Mouse (Mus musculus) frontal cortex, postnatal 25 days (tissue): ENCODE results near the gene Rngtt.
"Not testable (repeated sequence)": the region's sequence is repeated elsewhere in the genome, so short reads cannot be mapped to it uniquely, and the experiment has no call there.

ENCODE experiments used
- DNase-seq, 2 experiments: peaks; one replicate each; pipeline ENCODE4 v3.0.0; 2022; ENCODE audit warnings: low spot score in 2 of 2

Gene Rngtt

DNA sequence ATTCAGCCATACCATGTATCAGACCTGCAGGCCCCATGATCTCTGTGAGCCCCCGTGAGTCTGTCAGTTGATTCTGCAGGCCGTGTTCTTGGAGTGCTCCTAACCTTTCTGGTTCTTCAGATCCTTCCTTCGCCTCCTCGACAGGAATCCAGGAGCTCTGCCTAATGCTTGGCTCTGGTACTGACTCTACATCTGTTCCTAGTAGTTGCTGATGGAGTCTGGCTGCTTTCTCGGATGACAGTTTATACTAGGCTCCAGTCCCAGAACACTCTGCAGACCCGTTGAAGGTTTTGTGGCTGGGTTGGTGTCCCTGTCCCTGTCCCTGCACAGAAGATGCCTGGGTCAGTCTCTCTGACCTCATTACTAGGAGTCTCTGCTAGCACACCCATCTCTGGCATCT, 131.8 kb downstream of the Rngtt start:
- no peak for DNase-seq

DNA sequence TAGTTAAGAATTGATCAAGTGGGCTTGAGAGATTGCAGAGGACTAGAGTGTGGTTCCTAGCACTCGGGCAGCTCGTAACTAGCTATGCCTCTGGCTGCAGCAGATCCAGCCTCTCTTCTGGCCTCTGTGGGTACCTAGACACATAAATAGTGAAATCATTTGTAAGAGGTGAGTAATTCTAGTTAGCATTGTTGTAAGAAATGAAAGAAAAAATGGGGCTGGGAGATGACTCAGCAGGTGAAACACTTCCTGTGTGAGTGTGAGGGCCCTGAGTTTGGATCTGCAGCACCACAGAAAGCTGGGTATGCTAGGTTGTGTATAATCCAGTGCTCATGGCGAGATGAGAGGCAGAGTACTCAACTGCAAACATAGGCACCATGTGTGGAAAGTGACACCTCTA, 136.2 kb downstream of the Rngtt start:
- DNase-seq = no peak

DNA sequence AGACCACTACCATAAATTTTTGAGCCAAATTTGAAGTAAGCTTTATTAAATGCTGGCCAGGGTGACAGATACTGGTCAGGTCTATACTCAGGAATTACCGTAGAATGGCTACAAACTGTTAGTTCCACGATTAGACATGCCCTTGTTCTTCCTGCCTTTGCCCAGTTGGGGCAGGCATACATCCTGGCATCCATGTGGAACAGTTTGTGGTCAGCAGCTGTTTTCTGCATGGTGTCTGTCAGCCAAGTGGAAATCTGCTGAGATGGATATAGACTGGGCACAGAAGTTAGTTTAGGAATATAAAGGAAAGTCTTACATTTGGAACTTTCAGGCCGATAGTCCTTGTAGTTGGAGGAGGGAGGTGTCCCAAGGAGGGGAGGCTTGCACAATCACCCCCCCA, 136.8 kb downstream of the Rngtt start:
- no peak for DNase-seq

DNA sequence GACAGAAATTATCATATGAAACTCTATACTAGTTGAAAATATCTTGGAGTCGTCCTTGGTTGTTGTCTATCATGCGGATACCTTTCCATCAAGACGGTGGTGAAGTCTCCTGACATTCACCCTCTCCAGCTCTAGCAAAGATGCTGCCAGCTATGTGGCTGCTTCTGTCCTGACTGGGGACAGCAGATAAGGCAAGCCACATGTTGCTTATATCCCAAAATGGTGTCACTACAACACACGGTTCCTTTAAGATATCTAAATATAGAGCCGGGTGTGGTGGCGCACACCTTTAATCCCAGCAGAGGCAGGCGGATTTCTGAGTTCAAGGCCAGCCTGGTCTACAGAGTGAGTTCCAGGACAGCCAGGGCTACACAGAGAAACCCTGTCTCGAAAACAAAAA, 140.2 kb downstream of the Rngtt start:
- DNase-seq = not testable (repeated sequence)

DNA sequence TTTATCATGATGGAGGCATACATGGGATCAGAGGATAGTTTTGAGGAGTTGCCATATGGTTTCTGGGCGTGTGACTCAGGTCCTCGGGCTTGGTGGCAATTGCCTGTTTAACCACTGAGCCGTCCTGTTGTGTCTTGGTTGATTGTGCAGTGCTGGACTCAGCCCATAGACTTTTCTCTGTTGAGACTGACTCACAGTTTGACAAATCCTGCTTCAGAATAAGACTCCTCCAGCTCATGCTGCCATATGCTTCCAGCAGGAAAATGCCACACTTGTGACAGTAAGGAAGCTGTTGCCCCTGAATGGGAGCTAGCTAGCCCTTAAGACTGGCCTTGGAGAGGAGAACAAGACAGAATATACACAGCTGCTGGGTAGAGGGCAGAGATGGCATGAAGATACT, 149.7 kb downstream of the Rngtt start:
- no peak for DNase-seq

DNA sequence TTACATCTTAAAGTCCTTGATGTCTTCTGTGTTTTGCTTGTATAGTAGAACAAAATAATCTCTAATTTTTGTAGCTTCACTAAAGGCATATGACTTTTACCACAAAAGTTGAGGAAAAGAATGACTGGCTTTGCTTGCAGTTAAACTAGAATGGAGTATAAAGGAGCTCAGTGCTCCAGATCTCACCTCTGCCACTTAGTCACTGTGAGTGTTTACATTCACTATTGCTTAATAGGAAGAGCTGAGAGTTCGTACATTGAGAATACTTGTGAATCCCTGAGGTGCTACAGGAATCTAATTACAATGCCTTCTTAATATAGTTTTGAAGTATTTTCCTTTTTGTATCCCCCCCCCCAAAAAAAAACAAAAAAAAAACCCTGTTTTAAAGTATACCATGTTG, 154.3 kb downstream of the Rngtt start:
- DNase-seq = no peak

DNA sequence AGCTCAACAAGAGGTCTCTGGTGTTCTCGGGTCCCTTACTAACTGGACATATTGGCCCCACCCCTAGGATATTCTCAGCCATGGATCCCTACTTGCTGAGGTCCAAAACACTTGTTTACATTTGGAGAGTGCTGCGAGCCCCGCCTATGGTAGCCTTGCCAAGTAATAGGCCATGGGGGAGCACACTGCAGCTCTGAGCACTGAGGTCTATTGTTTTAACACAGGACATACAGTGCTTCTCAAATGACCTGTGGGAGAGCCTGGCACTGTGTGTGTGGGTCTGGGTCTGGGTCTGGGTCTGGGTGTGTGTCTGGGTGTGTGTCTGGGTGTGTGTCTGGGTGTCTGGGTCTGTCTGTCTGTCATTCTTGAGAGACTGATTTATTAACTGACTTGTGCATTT, 155.8 kb downstream of the Rngtt start:
- DNase-seq = no peak

DNA sequence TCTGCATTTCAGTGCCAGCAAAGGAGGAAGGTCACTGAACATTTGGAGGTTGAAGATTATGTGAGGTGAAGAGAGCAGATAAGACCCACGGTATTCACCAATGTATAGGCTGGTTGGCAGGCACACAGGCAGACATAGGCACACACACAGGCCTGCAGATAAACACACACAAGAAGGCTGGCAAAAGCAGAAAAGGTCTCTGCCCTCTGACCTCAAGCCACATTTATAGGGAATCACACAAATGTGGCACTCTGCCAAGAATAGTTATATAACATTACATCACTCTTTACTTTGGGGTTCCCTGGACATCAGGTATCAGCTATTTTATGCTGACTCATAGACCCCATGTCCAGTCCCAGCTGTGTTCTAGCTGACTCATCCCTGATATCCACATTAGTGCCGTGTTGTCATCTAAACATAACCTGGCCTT, 156.9 kb downstream of the Rngtt start:
- no peak for DNase-seq

DNA sequence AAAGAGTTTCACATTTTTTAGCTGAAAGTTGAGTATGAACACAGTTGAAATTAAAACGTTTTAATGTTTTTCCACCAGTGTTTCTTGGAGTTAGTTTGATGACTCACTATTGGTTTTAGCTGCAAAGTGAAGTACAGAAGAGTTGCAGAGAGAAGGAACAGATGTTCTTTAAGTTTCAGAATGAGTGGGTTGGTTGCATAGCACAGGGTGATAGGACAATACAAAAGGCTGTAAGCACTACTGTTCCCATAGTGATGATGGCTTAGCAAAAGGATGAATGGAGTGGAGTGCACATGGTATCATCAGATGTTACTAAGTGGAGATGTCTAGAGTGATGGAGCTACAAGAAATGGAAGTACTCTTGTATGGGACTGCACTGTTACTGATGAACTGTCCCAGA, 157.5 kb downstream of the Rngtt start:
- no peak for DNase-seq

DNA sequence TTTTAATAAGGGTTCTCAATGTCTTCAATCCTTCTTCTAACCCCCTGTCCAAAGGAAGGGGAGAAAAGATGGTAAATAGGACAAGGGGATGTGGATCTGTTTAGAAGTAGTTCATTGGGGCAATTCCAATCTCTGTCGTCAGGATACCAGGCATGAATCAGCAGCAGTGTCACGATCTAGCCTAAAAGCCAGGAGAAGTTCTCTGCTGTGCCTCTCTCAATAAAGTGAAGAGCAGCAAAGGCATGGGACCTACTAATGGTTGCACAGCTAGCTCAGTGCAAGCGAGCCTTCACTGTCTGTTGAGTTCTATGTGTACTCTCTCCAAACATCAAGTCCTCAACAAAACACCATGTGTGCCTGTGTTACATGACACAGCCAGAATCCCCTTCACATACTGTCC, 158.0 kb downstream of the Rngtt start:
- no peak for DNase-seq

DNA sequence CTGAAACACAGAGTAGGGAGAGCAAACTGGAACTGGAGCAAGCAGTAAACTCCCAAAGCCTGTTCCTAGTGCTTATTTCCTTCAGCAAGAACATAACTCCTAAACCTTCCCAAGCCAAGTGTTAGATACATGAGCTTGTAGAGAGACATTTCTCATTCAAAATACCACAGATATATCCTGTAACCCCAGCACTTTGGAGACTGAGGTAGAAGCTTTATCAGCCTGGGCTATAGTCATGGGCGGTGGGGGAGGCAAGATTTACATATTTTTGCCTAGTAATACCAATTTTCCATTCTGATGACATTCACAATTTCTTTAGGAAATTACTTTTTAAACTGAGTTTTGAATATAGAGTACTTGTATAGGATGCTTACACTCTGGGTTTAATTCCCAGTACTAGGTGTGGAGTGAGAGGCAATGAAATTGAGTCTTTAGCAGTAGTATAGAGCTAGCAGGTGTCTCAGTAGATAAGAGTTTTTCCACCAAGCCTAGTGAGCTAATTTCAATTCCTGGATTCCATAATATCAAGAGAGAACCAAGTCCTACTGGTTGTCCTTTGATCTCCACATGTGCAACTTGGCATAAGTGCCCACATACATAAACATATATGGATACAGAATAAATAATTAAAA, 160.7 kb downstream of the Rngtt start:
- DNase-seq = no peak

DNA sequence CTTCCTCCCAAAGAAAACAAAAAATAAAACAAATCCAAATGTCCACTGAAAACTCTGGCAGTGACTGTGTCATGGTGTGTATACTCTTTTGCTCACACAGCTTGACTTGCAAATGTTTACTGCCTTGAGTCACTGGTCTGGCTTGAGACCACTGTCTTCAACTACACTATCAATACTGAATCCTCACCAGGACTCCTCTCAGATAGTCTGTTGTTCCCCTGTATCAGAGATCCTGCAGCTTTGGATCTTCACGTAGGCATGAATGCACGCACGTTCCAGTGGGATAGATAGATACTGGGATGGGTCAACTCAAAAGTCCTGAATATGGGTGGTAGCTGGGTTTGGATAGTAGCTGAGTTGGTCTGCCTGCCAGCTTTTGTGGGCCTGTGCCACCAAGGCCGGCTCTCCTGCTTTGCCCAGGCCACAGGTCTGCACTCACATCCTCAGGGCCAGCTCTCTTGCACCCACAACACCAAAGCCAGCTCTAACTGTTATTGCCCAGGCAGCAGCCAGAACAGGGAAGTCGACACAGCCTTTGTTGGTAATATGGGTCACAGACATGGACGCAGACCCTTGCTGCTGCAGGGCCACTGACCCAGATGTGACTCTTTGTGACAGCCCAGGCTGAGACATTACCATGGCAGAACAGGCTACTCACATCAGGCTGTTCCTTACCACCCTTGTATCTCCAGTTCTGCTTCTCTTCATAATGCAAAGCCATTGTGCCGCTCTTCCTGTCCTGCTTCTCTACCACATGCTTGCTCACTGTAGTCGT, 168.1 kb downstream of the Rngtt start:
- no peak for DNase-seq

DNA sequence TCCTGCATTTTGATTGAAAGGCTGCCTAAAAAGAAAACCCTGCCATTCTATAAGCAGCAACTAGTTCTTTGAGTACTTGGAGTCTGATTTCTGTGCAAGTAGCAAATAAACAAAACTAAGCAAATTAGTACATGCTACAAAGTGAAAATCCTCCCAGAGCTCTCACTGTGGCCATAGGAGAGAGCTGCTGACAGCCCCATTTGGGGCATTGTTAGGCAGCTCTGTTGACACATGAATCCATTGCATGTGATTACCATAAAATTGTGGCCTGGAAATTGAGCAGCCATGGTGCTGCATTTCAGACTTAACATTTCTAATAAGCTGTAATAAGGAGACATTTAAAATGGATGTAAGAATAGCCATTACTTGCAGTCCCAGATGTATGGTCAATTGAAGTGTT, 171.6 kb downstream of the Rngtt start:
- DNase-seq = no peak

DNA sequence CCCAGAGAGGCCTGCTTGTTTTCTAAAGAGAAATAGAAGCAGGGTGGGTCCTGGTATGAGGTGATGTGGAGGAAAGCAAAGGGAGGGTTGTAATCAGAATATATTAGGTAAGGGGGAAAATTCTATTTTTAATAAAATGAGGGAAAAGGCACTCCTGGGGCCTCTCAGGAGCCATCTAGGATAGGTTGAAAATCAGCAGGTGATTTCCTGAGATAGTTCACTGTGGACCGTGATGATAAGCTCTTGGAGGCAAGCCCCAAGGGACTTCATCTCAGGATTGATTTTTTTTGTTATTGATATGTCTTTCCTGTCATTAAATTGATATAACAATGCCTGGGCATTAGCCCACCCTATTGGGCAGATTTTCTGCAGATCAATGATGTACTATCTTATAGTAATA, 175.9 kb downstream of the Rngtt start:
- no peak for DNase-seq

DNA sequence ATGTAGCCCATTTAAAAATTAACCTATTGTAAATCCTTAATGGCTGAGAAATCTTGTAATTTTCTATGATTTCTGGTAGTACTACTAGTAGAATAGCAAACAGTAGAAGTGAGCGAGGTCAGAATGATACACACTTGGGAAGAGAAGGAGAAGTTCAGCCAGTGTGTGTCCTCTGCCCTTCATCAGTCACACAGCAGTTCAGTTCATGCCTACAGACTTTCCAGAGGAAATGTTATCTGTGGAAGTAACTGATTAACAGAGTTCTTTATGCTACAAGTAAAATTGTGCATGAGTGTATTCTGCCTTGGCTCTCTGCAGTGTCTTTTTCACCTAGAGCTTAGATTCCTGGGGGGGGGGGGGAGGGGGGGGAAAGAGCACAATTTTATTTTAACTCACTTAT, 181.0 kb downstream of the Rngtt start:
- no peak for DNase-seq

DNA sequence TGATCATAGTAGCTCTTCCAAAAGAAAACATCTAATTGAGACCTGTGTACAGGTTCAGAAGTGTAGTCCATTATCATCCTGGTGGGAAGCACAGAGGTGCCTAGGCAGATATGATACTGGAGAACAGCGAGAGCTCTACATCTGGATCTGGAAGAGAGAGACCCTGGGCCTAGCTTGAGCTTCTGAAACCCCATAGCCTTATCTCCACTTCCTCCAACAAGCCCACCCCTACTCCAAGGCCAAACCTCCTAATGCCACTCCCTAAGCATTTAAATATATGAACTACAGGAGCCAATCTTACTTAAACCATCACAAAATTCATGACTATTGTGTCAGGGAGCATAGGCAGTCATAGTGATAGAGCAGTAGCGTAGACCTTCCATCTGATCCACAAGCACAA, 184.3 kb downstream of the Rngtt start:
- no peak for DNase-seq

DNA sequence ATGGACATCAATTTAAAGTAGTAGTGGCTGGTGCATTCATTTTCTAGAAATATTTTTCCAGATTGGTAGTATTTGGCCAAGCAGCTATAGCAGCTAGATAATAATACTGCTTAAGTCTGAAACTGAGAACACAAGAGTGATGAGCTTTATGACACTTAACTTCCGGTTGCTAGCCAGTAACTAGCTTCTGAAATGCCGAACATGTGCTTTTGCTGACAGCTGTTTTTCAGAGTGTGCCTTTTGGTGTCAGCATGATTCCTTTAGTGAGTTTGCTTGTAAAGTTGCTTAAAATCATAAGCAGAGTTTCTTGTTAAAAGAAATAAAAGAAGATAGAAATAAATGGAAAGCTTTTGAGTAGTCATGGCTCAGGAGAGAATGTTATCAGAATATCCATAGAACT, 186.9 kb downstream of the Rngtt start:
- DNase-seq = no peak

DNA sequence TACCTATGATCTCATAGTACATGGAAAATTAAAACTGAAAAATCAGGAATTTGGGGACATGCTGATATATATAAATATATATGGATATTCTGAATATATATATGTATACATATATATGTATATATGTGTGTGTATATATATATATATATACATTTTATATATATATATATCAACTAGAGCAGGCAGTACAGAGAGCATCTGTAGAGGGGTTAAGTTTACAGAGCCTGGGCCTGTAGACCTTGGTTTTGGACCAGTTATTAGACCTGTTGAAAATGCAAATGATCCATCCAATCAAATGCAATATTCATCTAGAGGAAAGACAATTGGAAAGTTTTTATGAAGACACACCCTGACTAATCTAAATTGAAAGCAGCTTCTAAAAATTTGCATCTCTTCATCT, 187.5 kb downstream of the Rngtt start:
- no peak for DNase-seq

DNA sequence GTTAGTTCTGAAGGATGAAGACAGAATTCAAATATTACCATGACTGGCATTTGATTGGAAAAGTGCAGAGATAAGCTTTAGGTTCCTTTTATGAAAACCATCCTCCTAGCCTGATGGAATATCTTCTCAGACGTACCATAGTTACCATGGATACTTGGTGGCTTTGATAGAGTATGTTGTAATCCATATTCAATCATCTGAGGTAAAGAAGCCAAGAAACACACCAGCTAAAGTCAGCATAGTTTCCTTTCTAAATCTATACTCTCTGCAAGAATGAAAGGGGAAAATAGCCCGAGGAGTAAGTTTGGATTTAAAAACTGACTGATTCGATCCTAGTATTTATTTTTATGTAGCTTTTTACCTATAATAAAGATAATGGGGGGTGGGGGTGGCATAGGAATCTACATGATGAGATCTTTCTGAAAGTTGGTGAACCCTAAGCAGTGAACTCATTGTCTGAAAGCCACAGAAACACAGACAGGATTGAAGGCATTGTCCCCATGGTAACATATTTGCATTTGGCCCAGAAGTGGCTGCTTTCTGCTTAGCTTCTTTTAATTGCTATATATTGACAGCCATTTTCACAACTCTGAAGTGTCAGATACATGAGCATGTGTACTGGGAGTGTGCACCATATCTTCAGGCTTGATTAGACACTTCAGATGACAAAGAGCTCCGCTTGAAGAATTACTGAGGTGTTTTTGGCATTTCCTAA, 188.2 kb downstream of the Rngtt start:
- DNase-seq = no peak

DNA sequence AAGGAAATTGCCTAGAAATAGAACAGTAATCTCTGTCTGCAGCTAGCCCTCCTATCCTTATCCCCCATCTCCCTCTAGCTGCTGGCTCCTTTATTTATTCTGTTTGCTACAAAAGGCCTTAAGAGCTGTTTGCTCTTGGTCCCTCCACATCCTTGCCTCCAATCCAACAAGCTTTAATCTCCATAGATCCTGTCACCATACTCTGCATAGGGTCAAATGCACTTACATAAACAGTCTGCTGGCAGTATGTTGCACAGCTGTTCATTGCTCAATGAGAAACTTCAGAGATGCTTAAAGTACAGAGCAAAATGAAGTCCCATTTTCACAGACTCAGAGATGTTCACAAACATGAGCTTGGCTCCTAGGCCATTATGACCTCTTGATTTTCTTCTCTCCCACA, 196.5 kb downstream of the Rngtt start:
- no peak for DNase-seq

DNA sequence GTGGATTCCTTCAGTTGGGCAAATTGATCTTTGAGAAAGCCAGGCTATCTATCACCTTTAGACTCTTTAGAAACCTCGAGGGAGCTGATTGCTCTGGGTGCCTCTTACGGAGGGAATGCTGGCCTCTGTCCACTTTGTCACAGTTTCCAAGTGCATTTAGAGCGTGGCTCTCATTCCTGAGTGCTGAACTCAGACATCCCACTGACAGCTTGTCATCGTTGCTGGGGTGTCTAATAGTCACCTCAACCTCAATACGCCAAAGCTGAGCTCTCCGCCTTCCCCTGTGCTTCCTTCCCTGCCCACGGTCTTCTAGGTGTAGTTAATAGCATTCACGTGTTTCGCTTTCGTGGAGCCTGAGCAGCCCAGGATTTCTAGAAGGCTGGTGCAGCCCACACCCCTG, 200.4 kb downstream of the Rngtt start:
- DNase-seq = no peak

DNA sequence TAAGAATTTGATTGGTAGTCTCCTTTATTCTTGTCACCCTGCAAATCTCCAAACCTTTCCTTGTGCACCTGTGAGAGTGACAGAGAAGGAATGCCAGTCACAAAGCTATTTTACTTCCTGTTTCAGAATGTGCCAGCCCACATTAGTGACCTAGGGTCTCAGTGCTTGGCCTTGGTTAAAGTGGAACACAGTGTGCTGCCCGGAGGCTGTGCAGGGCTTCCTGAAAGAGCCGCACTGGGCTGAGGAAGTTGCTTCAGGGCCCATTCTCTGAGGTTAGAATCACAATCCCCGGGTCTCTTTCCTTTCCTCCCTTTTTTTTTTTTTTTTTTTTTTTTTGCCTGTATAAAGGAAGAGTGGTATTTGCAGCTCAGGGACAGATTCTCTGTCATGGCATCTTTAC, 203.3 kb downstream of the Rngtt start:
- DNase-seq = no peak
